Mouse (Mus musculus) ES-E14 (cell line): ENCODE results near the gene Dstn. TPM values are rescaled to one million over a fixed set of nuclear protein-coding genes. Genes with fewer than 3 reads are reported as not detected.
A peak's percentile ranks its signal among the peaks of the same experiment; 100 is the strongest.

ENCODE experiments used
- DNase-seq: peaks from one replicate; pipeline ENCODE4 v3.0.0-alpha.2; 2013; ENCODE audit warnings: low read depth, low spot score
- H3K27ac ChIP-seq: 2 replicates; pipeline ENCODE4 v1.5.1; 2012; ENCODE audit warnings: low read depth, mild to moderate bottlenecking, low read length, moderate library complexity, mixed read lengths; ENCODE audit not compliant: poor library complexity, insufficient read depth, severe bottlenecking
- H3K36me3 ChIP-seq: 2 replicates; pipeline ENCODE4 v1.6.1; 2012; ENCODE audit warnings: mild to moderate bottlenecking, low read length, moderate library complexity, mixed read lengths; ENCODE audit not compliant: control insufficient read depth, poor library complexity, insufficient read depth, severe bottlenecking
- H3K4me1 ChIP-seq, 2 experiments: fragments of 150-350 bp in 1 of 2; sonication (generic) in 1 of 2; 2 replicates each; pipeline ENCODE4 v1.6.1; 2012; ENCODE audit warnings: low read length in 2 of 2, mild to moderate bottlenecking in 1 of 2, mixed read lengths in 1 of 2; ENCODE audit not compliant: control insufficient read depth in 2 of 2, insufficient read depth in 2 of 2, poor library complexity in 1 of 2
- H3K4me3 ChIP-seq, 2 experiments: fragments of 150-350 bp in 1 of 2; sonication (generic) in 1 of 2; 2 replicates each; pipeline ENCODE4 v1.5.1; 2012; ENCODE audit warnings: low read length in 2 of 2, low read depth in 1 of 2, mild to moderate bottlenecking in 1 of 2, mixed read lengths in 1 of 2; ENCODE audit not compliant: insufficient read depth in 1 of 2, poor library complexity in 1 of 2, severe bottlenecking in 1 of 2
- H3K9ac ChIP-seq: 2 replicates; pipeline ENCODE4 v1.6.1; 2012; ENCODE audit warnings: low read depth, mild to moderate bottlenecking, low read length, mixed read lengths; ENCODE audit not compliant: poor library complexity, insufficient read depth, severe bottlenecking
- H3K9me3 ChIP-seq: fragments of 150-350 bp; sonication (generic); 2 replicates; pipeline ENCODE4 v1.6.1; 2012; ENCODE audit warnings: low read depth, mild to moderate bottlenecking, low read length; ENCODE audit not compliant: control insufficient read depth, insufficient read depth
- CHD2 ChIP-seq: IDR thresholded peaks from 2 replicates; pipeline ENCODE4 v1.6.1; 2014; ENCODE audit warnings: mild to moderate bottlenecking, low read depth, low read length, inconsistent platforms
- HCFC1 ChIP-seq: IDR thresholded peaks from 2 replicates; pipeline ENCODE4 v1.6.1; 2012; ENCODE audit warnings: low read length, inconsistent platforms, borderline replicate concordance; ENCODE audit not compliant: insufficient read depth
- MAFK ChIP-seq: IDR thresholded peaks from 2 replicates; pipeline ENCODE4 v1.6.1; 2014; ENCODE audit warnings: mild to moderate bottlenecking, low read depth, low read length, inconsistent platforms; ENCODE audit not compliant: insufficient read depth
- ZC3H11A ChIP-seq: IDR thresholded peaks from 2 replicates; pipeline ENCODE4 v1.6.1; 2012; ENCODE audit warnings: low read depth, mild to moderate bottlenecking, inconsistent platforms, low read length, borderline replicate concordance
- ZNF384 ChIP-seq: IDR thresholded peaks from 2 replicates; pipeline ENCODE4 v1.6.1; 2012; ENCODE audit warnings: low read depth, low read length, inconsistent platforms
- in situ Hi-C, 2 experiments: fragments of 600-800 bp; cut with MboI; formaldehyde crosslinking; loops; one replicate each; pipeline ENCODE4 v1.15.1; 2025; ENCODE audit warnings: low sequenced_read_pairs in 2 of 2, inconsistent platforms in 1 of 2; ENCODE audit not compliant: unreplicated experiment in 2 of 2
- total RNA-seq: library from RNA; depleted of rRNA; stranded (reverse); fragments of 300-350 nt; gene quantifications from 2 replicates; pipeline ENCODE4 v1.2.3, GENCODE M21; 2012

Dstn gene
- total RNA-seq, 1 experiment, result 391 TPM

- no peak for DNase-seq
- no peak overlapping the region for H3K9ac ChIP-seq
- H3K4me1 ChIP-seq, result peaks cover 0 to 2% of the 10 kb centered on the region in 2 experiments; a peak in 1 of 4 replicates
- H3K27ac ChIP-seq, result no peak overlapping the region
- no peaks in the 10 kb centered on the region for H3K36me3 ChIP-seq
- H3K4me3 ChIP-seq, result no peak overlapping the region
- H3K9me3 ChIP-seq, result no peaks in the 10 kb centered on the region
- TF ChIP-seq MAFK (no peak), HCFC1 (no peak), CHD2 (no peak), ZC3H11A (no peak)
- in situ Hi-C loops, result no loop called here
Observed at GRCm38 (mm10) chr2:143900821-143901351, 14.2 kb upstream of the Dstn start.

- H3K27ac ChIP-seq, result no peak overlapping the region
- H3K9me3 ChIP-seq, result no peaks in the 10 kb centered on the region
- no peak for DNase-seq
- no peak for TF ChIP-seq CHD2
- no peak for TF ChIP-seq HCFC1
- no peak for TF ChIP-seq ZNF384
- TF ChIP-seq ZC3H11A, result no peak
- H3K4me1 ChIP-seq, result peaks cover 0 to 2% of the 10 kb centered on the region in 2 experiments; a peak in 1 of 4 replicates
- H3K9ac ChIP-seq, result no peak overlapping the region
- no peaks in the 10 kb centered on the region for H3K36me3 ChIP-seq
- no peak overlapping the region for H3K4me3 ChIP-seq
- in situ Hi-C loops, result no loop called here
Observed at GRCm38 (mm10) chr2:143903376-143904045, 11.6 kb upstream of the Dstn start.

- H3K9ac ChIP-seq, result no peak overlapping the region
- in situ Hi-C loops, result no loop called here
- no peak overlapping the region for H3K4me3 ChIP-seq
- DNase-seq, result no peak
- H3K9me3 ChIP-seq, result no peaks in the 10 kb centered on the region
- no peaks in the 10 kb centered on the region for H3K36me3 ChIP-seq
- H3K27ac ChIP-seq, result no peak overlapping the region
- no peak for TF ChIP-seq ZC3H11A
- no peak for TF ChIP-seq MAFK
- TF ChIP-seq HCFC1, result no peak
- H3K4me1 ChIP-seq, result peaks cover 0 to 2% of the 10 kb centered on the region in 2 experiments; a peak in 1 of 4 replicates
Observed at GRCm38 (mm10) chr2:143904896-143905295, 10.2 kb upstream of the Dstn start.

GRCm38 (mm10) chr2:143909230-143909629 is 5.9 kb upstream of the Dstn start:
- no peak overlapping the region for H3K9ac ChIP-seq
- no peaks in the 10 kb centered on the region for H3K9me3 ChIP-seq
- no peak for DNase-seq
- H3K4me3 ChIP-seq, result no peak overlapping the region
- TF ChIP-seq ZC3H11A, result no peak
- TF ChIP-seq ZNF384, result no peak
- TF ChIP-seq HCFC1, result no peak
- TF ChIP-seq MAFK, result no peak
- TF ChIP-seq CHD2, result no peak
- in situ Hi-C loops, result no loop called here
- peak overlapping the region; percentile 20 for H3K27ac ChIP-seq
- peaks cover 2 to 4% of the 10 kb centered on the region in 2 experiments; a peak in 3 of 4 replicates for H3K4me1 ChIP-seq
- H3K36me3 ChIP-seq, result no peaks in the 10 kb centered on the region

- no peak overlapping the region for H3K9ac ChIP-seq
- no peak for DNase-seq
- H3K4me1 ChIP-seq, result peaks cover 2 to 4% of the 10 kb centered on the region in 2 experiments; a peak in 3 of 4 replicates
- in situ Hi-C loops, result no loop called here
- no peak for TF ChIP-seq MAFK
- no peak overlapping the region for H3K4me3 ChIP-seq
- H3K27ac ChIP-seq, result no peak overlapping the region
- no peaks in the 10 kb centered on the region for H3K36me3 ChIP-seq
- H3K9me3 ChIP-seq, result no peaks in the 10 kb centered on the region
Observed at GRCm38 (mm10) chr2:143912199-143912598, 2.9 kb upstream of the Dstn start.
